Mouse (Mus musculus): ENCODE results near the gene Clec11a. TPM values are rescaled to one million over a fixed set of nuclear protein-coding genes. Genes with fewer than 3 reads are reported as not detected.

Gene Clec11a
- polyA plus RNA-seq, 1 experiment from 2014 or later, result 0.55 TPM

DNA sequence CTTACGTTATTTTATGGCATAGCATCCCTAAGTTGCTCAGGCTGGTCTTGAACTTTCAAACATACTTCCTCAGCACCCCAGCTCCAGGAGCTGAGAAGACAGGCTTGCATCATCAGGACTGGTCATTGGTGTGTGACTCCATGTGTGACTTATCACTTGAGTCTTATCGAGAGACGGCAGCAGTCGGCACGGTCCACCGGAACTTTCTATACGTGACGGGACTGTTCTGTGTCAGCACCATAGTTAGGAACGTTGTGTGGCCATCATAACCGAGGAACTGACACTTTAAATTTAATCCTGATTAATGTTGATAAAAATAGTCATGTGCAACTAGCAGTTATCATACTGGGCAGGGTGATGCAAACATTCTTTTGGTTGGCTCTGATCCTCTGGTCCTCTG is 34.4 kb upstream of the Clec11a start:
- no peaks in the 10 kb centered on the region for H3K4me1 ChIP-seq
- H3K9me3 ChIP-seq (replicated peaks), result no peaks in the 10 kb centered on the region
- H3K4me2 ChIP-seq, result no peak overlapping the region
- ATAC-seq, result no peak
- no peak overlapping the region for H3K9ac ChIP-seq
- H3K36me3 ChIP-seq, result no peaks in the 10 kb centered on the region
- WGBS (ENCODE audit: insufficient replicate concordance), result 78% methylated on average over 10 of the region's 10 CpGs
- H3K27me3 ChIP-seq (replicated peaks), result peaks cover 96% of the 10 kb centered on the region
- no peak overlapping the region for H3K4me3 ChIP-seq
- no peak overlapping the region for H3K27ac ChIP-seq

GRCm38 (mm10) chr7:44340226-44340625 is 33.5 kb upstream of the Clec11a start:
- 44% methylated on average over 6 of the region's 6 CpGs for WGBS (ENCODE audit: insufficient replicate concordance)
- H3K9ac ChIP-seq, result no peak overlapping the region
- ATAC-seq, result no peak
- H3K4me3 ChIP-seq, result no peak overlapping the region
- no peaks in the 10 kb centered on the region for H3K9me3 ChIP-seq (replicated peaks)
- H3K27me3 ChIP-seq (replicated peaks), result peaks cover 96% of the 10 kb centered on the region
- H3K27ac ChIP-seq, result no peak overlapping the region
- H3K4me1 ChIP-seq, result 0 out of 2 replicates have a peak, but pooled peaks cover 4% of the 10 kb centered on the region
- no peak overlapping the region for H3K4me2 ChIP-seq
- no peaks in the 10 kb centered on the region for H3K36me3 ChIP-seq

DNA sequence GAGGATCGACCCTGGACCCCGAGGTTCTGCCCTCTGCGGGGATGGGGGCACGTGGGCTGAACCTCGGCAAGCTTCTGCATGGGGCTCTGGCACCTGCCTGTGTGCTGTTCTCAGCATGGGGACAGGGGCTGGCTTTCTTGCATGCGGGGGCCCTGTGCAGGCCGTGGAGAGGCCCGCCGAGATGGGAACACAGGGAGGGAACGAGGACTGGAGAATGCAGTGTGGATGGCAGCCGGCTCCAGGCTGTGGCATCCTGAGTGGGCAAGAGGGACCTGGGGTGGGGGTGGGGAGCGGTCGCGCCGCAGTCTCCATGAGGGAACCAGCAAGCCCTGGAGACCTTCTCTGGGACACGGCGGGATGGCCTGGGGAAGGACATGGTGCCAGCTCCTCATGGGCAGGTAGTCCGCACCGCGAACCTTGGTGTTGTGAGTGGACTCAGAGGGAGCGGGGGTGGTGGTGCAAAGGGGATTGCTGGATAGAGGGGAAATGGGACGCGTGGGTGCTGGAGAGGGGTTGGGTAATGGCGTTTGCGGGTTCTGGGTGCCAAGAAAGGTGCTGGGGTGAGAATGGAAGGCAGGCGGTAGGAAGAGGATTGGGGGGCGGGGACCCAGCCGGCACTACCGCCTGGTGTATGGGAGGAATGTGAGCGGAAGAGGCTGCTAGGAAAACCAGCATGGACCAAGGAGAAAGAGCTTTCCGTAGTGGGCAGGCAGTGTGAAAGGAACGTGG is 30.6 kb upstream of the Clec11a start:
- WGBS (ENCODE audit: insufficient replicate concordance), result 8% methylated on average over 32 of the region's 32 CpGs
- Histone ChIP-seq H3K4me3 (no peak overlapping the region), H3K27ac (no peak overlapping the region), H3K4me1 (0 out of 2 replicates have a peak, but pooled peaks cover 4% of the 10 kb centered on the region), H3K4me2 (no peak overlapping the region), H3K9me3 (replicated peaks) (no peaks in the 10 kb centered on the region), H3K27me3 (replicated peaks) (peaks cover 93% of the 10 kb centered on the region), H3K9ac (no peak overlapping the region), H3K36me3 (no peaks in the 10 kb centered on the region)
- ATAC-seq, result no peak

GRCm38 (mm10) chr7:44336046-44337021 is 29.6 kb upstream of the Clec11a start:
- Histone ChIP-seq H3K27me3 (replicated peaks) (peaks cover 90% of the 10 kb centered on the region), H3K9ac (no peak overlapping the region), H3K27ac (no peak overlapping the region), H3K4me1 (0 out of 2 replicates have a peak, but pooled peaks cover 4% of the 10 kb centered on the region), H3K4me2 (peak overlapping the region; percentile 61), H3K9me3 (replicated peaks) (no peaks in the 10 kb centered on the region), H3K4me3 (peak overlapping the region; percentile 40), H3K36me3 (no peaks in the 10 kb centered on the region)
- no peak for ATAC-seq
- 6% methylated on average over 49 of the region's 54 CpGs for WGBS (ENCODE audit: insufficient replicate concordance)

- H3K27ac ChIP-seq, result no peak overlapping the region
- H3K4me3 ChIP-seq, result peak overlapping the region; percentile 40
- peak overlapping the region; percentile 61 for H3K4me2 ChIP-seq
- H3K4me1 ChIP-seq, result 0 out of 2 replicates have a peak, but pooled peaks cover 4% of the 10 kb centered on the region
- 8% methylated on average over 19 of the region's 40 CpGs for WGBS (ENCODE audit: insufficient replicate concordance)
- H3K9ac ChIP-seq, result no peak overlapping the region
- no peak for ATAC-seq
- peaks cover 83% of the 10 kb centered on the region for H3K27me3 ChIP-seq (replicated peaks)
- no peaks in the 10 kb centered on the region for H3K36me3 ChIP-seq
- no peaks in the 10 kb centered on the region for H3K9me3 ChIP-seq (replicated peaks)
These were observed 28.6 kb upstream of the Clec11a start for GRCm38 (mm10) chr7:44335031-44335878.

DNA sequence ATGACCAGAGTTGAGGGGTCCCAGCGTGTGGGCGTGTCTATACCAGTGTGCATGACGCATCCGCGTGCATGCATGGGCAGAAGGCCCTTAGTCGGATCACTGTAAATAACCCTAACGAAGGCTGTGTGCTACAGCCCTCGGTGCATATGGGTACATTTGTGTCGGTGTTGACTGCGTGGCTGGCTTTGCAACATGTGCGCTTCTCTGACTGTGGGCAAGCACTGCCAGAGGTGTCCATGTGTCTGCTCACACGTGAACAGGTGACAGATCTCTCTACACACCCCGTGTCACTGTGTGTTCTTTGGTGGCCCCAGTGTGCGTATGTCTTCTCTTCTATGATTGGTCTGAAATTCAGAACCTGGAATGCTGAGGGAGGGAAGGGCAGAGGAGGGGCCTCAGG is 27.4 kb upstream of the Clec11a start:
- no peak for ATAC-seq
- 48% methylated on average over 14 of the region's 14 CpGs for WGBS (ENCODE audit: insufficient replicate concordance)
- H3K27me3 ChIP-seq (replicated peaks), result peaks cover 72% of the 10 kb centered on the region

DNA sequence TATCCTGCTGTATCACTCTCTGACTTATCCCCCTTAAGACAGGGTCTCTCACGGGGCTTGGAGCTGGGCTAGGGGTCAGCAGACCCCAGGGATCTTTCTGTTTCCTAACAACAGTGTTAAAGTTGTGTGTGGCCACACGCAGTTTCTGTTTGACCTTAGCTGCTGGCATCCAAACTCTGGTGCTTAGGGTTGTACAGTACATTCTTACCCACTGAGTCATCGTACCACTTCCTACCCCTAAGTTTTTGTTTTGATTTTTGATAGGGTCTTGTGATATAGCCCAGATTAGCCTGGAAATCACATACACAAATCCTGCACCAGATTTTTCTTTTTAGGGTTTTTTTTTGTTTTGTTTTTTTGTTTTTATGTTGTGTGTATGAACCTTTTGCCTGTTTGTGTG is 25.6 kb upstream of the Clec11a start:
- no peak for ATAC-seq
- H3K9ac ChIP-seq, result no peak overlapping the region
- no peak overlapping the region for H3K4me2 ChIP-seq
- no peaks in the 10 kb centered on the region for H3K36me3 ChIP-seq
- H3K4me1 ChIP-seq, result 0 out of 2 replicates have a peak, but pooled peaks cover 4% of the 10 kb centered on the region
- WGBS (ENCODE audit: insufficient replicate concordance), result 36% methylated on average over 3 of the region's 3 CpGs
- H3K4me3 ChIP-seq, result no peak overlapping the region
- H3K27me3 ChIP-seq (replicated peaks), result peaks cover 64% of the 10 kb centered on the region
- no peaks in the 10 kb centered on the region for H3K9me3 ChIP-seq (replicated peaks)
- H3K27ac ChIP-seq, result no peak overlapping the region

More for the DNA sequence above, 27.4 kb upstream of the Clec11a start:
- no peaks in the 10 kb centered on the region for H3K9me3 ChIP-seq (replicated peaks)
- H3K27ac ChIP-seq, result no peak overlapping the region
- H3K36me3 ChIP-seq, result no peaks in the 10 kb centered on the region
- H3K4me3 ChIP-seq, result no peak overlapping the region
- H3K9ac ChIP-seq, result no peak overlapping the region
- 0 out of 2 replicates have a peak, but pooled peaks cover 4% of the 10 kb centered on the region for H3K4me1 ChIP-seq
- no peak overlapping the region for H3K4me2 ChIP-seq

DNA sequence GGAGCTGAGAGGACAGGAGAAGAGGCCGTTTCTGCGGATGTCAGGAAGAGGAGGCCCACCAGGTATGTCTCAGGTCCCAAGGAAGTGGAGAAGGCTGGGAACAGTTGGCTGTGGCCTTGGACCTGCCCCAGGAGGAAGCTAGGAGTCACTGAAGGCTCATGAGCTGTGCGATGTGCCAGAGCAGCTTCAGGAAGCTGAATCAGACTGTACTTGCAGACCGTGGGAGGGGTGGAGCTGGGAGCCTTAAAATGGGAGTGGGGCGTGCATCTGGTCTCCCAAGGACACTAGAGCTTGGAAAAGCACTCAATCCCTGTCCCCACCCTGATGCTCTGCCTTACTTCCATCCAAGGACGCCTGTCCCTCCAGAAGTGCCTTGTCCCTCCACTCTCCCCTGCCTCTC is 19.9 kb upstream of the Clec11a start:
- H3K4me3 ChIP-seq, result no peak overlapping the region
- no peaks in the 10 kb centered on the region for H3K36me3 ChIP-seq
- H3K4me1 ChIP-seq, result no peaks in the 10 kb centered on the region
- H3K4me2 ChIP-seq, result no peak overlapping the region
- ATAC-seq, result no peak
- no peak overlapping the region for H3K9ac ChIP-seq
- peaks cover 56% of the 10 kb centered on the region for H3K27me3 ChIP-seq (replicated peaks)
- H3K27ac ChIP-seq, result no peak overlapping the region
- H3K9me3 ChIP-seq (replicated peaks), result no peaks in the 10 kb centered on the region
- 43% methylated on average over 6 of the region's 6 CpGs for WGBS (ENCODE audit: insufficient replicate concordance)

DNA sequence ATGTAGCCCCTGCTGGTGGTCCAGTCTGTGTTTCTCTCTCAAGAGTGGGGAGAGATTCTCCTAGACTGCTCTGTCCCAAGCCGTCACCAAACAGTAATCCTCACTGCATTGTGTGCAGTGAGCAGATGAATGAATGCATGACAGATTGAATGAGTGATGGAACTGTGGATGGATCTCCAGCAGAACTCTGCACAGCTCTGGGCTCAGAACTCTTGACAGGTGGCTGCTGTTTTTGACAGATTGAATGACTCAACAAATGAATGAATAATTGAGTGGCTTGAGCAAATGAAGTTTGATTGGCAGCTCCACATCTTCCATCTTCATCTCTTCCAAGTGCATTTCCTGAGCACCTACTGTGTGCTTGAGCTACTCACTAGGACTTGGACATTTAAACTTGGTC is 15.6 kb upstream of the Clec11a start:
- H3K4me2 ChIP-seq, result no peak overlapping the region
- WGBS (ENCODE audit: insufficient replicate concordance), result 69% methylated on average over 1 of the region's 1 CpGs
- no peak overlapping the region for H3K27ac ChIP-seq
- H3K4me3 ChIP-seq, result no peak overlapping the region
- H3K36me3 ChIP-seq, result no peaks in the 10 kb centered on the region
- no peak for ATAC-seq
- H3K9ac ChIP-seq, result no peak overlapping the region
- peaks cover 49% of the 10 kb centered on the region for H3K27me3 ChIP-seq (replicated peaks)
- no peaks in the 10 kb centered on the region for H3K4me1 ChIP-seq
- H3K9me3 ChIP-seq (replicated peaks), result no peaks in the 10 kb centered on the region

DNA sequence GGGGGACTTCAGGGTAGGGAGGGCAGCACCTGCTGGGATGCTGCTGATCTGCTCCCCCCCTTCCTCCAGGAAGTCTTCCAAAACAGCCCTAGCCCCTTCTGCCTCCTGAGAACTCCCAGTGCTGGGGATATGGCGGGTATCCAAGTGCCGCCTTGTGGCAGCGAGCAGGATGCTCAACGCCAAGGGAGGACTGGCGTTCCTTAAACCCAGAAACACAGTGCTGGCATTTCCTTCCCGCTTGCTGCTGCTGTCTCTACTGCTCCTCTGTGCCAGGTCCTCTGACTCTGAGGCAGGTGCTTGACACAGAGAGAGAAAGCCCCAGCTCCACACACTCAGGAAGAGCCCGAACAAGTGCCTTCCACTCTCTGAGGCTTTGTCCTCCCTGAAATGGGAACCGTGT is 14.2 kb upstream of the Clec11a start:
- H3K27me3 ChIP-seq (replicated peaks), result peaks cover 48% of the 10 kb centered on the region
- no peak overlapping the region for H3K9ac ChIP-seq
- ATAC-seq, result no peak
- H3K4me1 ChIP-seq, result no peaks in the 10 kb centered on the region
- no peak overlapping the region for H3K27ac ChIP-seq
- WGBS (ENCODE audit: insufficient replicate concordance), result 35% methylated on average over 8 of the region's 8 CpGs
- no peak overlapping the region for H3K4me2 ChIP-seq
- H3K9me3 ChIP-seq (replicated peaks), result no peaks in the 10 kb centered on the region
- H3K36me3 ChIP-seq, result no peaks in the 10 kb centered on the region
- no peak overlapping the region for H3K4me3 ChIP-seq

- H3K4me3 ChIP-seq, result no peak overlapping the region
- 12% methylated on average over 4 of the region's 4 CpGs for WGBS (ENCODE audit: insufficient replicate concordance)
- no peak overlapping the region for H3K4me2 ChIP-seq
- ATAC-seq, result no peak
- H3K27me3 ChIP-seq (replicated peaks), result peaks cover 53% of the 10 kb centered on the region
- no peaks in the 10 kb centered on the region for H3K4me1 ChIP-seq
- H3K9me3 ChIP-seq (replicated peaks), result no peaks in the 10 kb centered on the region
- H3K9ac ChIP-seq, result no peak overlapping the region
- H3K27ac ChIP-seq, result no peak overlapping the region
- no peaks in the 10 kb centered on the region for H3K36me3 ChIP-seq
These were observed 11.2 kb upstream of the Clec11a start for GRCm38 (mm10) chr7:44317913-44318312.

All from liver, embryonic 12.5 days (tissue).